Mouse (Mus musculus) embryonic facial prominence, embryonic 12.5 days (tissue): ENCODE results near the gene Tada2a. TPM values are rescaled to one million over a fixed set of nuclear protein-coding genes. Genes with fewer than 3 reads are reported as not detected.

Experiments used
- ATAC-seq: fragments of 200-750 bp; cut with Nextera tagmentation; 2 replicates; pipeline ENCODE4 v1.8.0; 2017; ENCODE audit not compliant: insufficient number of reproducible peaks, insufficient read depth, low FRiP score, low TSS enrichment
- H3K27ac ChIP-seq: fragments of 300-500 bp; sonication (generic); 2 replicates; pipeline ENCODE4 v1.5.1; 2016; ENCODE audit warnings: mild to moderate bottlenecking
- H3K27me3 ChIP-seq: fragments of 300-500 bp; sonication (generic); 2 replicates; pipeline ENCODE4 v1.6.1; 2016; ENCODE audit warnings: mild to moderate bottlenecking, moderate library complexity
- H3K36me3 ChIP-seq: fragments of 300-500 bp; sonication (generic); 2 replicates; pipeline ENCODE4 v1.6.1; 2016; ENCODE audit warnings: mild to moderate bottlenecking
- H3K4me1 ChIP-seq: fragments of 300-500 bp; sonication (generic); 2 replicates; pipeline ENCODE4 v1.6.1; 2016
- H3K4me2 ChIP-seq: fragments of 300-500 bp; sonication (generic); replicated peaks from 2 replicates; pipeline ENCODE4 v1.6.1; 2016; ENCODE audit warnings: mild to moderate bottlenecking, moderate library complexity
- H3K4me3 ChIP-seq: fragments of 300-500 bp; sonication (generic); 2 replicates; pipeline ENCODE4 v1.5.1; 2016; ENCODE audit warnings: mild to moderate bottlenecking
- H3K9ac ChIP-seq: fragments of 300-500 bp; sonication (generic); 2 replicates; pipeline ENCODE4 v1.6.1; 2016; ENCODE audit warnings: mild to moderate bottlenecking, moderate library complexity
- H3K9me3 ChIP-seq: fragments of 300-500 bp; sonication (generic); 2 replicates; pipeline ENCODE4 v1.6.1; 2016; ENCODE audit warnings: mild to moderate bottlenecking, moderate library complexity
- WGBS: fragments of 180-500 bp; shearing (Covaris S2); methylation state at CpG from one replicate; pipeline ENCODE4 v1.1.7; 2016; 5-methylcytosine and 5-hydroxymethylcytosine counted together
- polyA plus RNA-seq: library from polyadenylated mRNA; unstranded; fragments of >200 nt; fragmentation: Nextera tagmentation; extraction: Ambion mirVana; gene quantifications from 2 replicates; pipeline ENCODE4 v1.2.1, GENCODE M21; 2016

The Tada2a gene
- polyA plus RNA-seq, 1 experiment from 2014 or later: 43.2 TPM

GRCm38 (mm10) chr11:84104036-84104435 lies 25.4 kb downstream of the Tada2a start:
- H3K36me3 ChIP-seq: peaks cover 80% of the 10 kb centered on the region
- no peak overlapping the region for H3K9ac ChIP-seq
- no peaks in the 10 kb centered on the region for H3K9me3 ChIP-seq
- no peak overlapping the region for H3K4me2 ChIP-seq
- 93% methylated on average over 6 of the region's 6 CpGs for WGBS
- H3K27ac ChIP-seq: no peak overlapping the region
- H3K4me1 ChIP-seq: no peaks in the 10 kb centered on the region
- ATAC-seq: no peak
- no peaks in the 10 kb centered on the region for H3K27me3 ChIP-seq
- H3K4me3 ChIP-seq: no peak overlapping the region

GRCm38 (mm10) chr11:84101182-84101581 lies 28.2 kb downstream of the Tada2a start:
- H3K4me2 ChIP-seq: no peak overlapping the region
- no peaks in the 10 kb centered on the region for H3K4me1 ChIP-seq
- H3K4me3 ChIP-seq: no peak overlapping the region
- H3K27ac ChIP-seq: no peak overlapping the region
- H3K36me3 ChIP-seq: peaks cover 67% of the 10 kb centered on the region
- no peak overlapping the region for H3K9ac ChIP-seq
- no peaks in the 10 kb centered on the region for H3K9me3 ChIP-seq
- no peak for ATAC-seq
- no peaks in the 10 kb centered on the region for H3K27me3 ChIP-seq

GRCm38 (mm10) chr11:84097251-84097998 lies 32.0 kb downstream of the Tada2a start:
- H3K36me3 ChIP-seq: peaks cover 47% of the 10 kb centered on the region

GRCm38 (mm10) chr11:84095084-84095483 lies 34.3 kb downstream of the Tada2a start:
- no peak for ATAC-seq
- WGBS: 89% methylated on average over 4 of the region's 4 CpGs
- Histone ChIP-seq H3K4me2 (no peak overlapping the region), H3K36me3 (peaks cover 37% of the 10 kb centered on the region), H3K27ac (no peak overlapping the region), H3K4me3 (no peak overlapping the region), H3K9me3 (no peaks in the 10 kb centered on the region), H3K4me1 (no peaks in the 10 kb centered on the region), H3K9ac (no peak overlapping the region), H3K27me3 (no peaks in the 10 kb centered on the region)

More at GRCm38 (mm10) chr11:84097251-84097998, 32.0 kb downstream of the Tada2a start:
- Histone ChIP-seq H3K4me3 (no peak overlapping the region), H3K4me2 (no peak overlapping the region), H3K27ac (no peak overlapping the region), H3K9ac (no peak overlapping the region), H3K27me3 (no peaks in the 10 kb centered on the region), H3K9me3 (no peaks in the 10 kb centered on the region), H3K4me1 (no peaks in the 10 kb centered on the region)
- WGBS: 79% methylated on average over 5 of the region's 5 CpGs
- ATAC-seq: no peak

GRCm38 (mm10) chr11:84090572-84090971 lies 38.8 kb downstream of the Tada2a start:
- WGBS: 91% methylated on average over 8 of the region's 8 CpGs
- Histone ChIP-seq H3K27ac (no peak overlapping the region), H3K27me3 (no peaks in the 10 kb centered on the region), H3K4me3 (no peak overlapping the region), H3K36me3 (peaks cover 39% of the 10 kb centered on the region), H3K4me1 (no peaks in the 10 kb centered on the region), H3K9ac (no peak overlapping the region), H3K4me2 (no peak overlapping the region), H3K9me3 (no peaks in the 10 kb centered on the region)
- no peak for ATAC-seq

- no peak overlapping the region for H3K4me3 ChIP-seq
- 90% methylated on average over 5 of the region's 5 CpGs for WGBS
- H3K4me2 ChIP-seq: no peak overlapping the region
- no peak overlapping the region for H3K27ac ChIP-seq
- no peaks in the 10 kb centered on the region for H3K27me3 ChIP-seq
- H3K4me1 ChIP-seq: no peaks in the 10 kb centered on the region
- no peak overlapping the region for H3K9ac ChIP-seq
- H3K36me3 ChIP-seq: peaks cover 35% of the 10 kb centered on the region
- no peaks in the 10 kb centered on the region for H3K9me3 ChIP-seq
- no peak for ATAC-seq
Observed at GRCm38 (mm10) chr11:84081901-84082300, 47.5 kb downstream of the Tada2a start.

GRCm38 (mm10) chr11:84080327-84080726 lies 49.1 kb downstream of the Tada2a start:
- 88% methylated on average over 3 of the region's 3 CpGs for WGBS
- Histone ChIP-seq H3K36me3 (peaks cover 28% of the 10 kb centered on the region), H3K27ac (no peak overlapping the region), H3K27me3 (no peaks in the 10 kb centered on the region), H3K9ac (no peak overlapping the region), H3K4me1 (no peaks in the 10 kb centered on the region), H3K4me2 (no peak overlapping the region), H3K4me3 (no peak overlapping the region), H3K9me3 (no peaks in the 10 kb centered on the region)
- no peak for ATAC-seq

GRCm38 (mm10) chr11:84079887-84080286 lies 49.5 kb downstream of the Tada2a start:
- Histone ChIP-seq H3K9me3 (no peaks in the 10 kb centered on the region), H3K4me3 (no peak overlapping the region), H3K27ac (no peak overlapping the region), H3K4me1 (no peaks in the 10 kb centered on the region), H3K27me3 (no peaks in the 10 kb centered on the region), H3K9ac (no peak overlapping the region), H3K4me2 (no peak overlapping the region), H3K36me3 (peaks cover 28% of the 10 kb centered on the region)
- ATAC-seq: no peak
- WGBS: 80% methylated on average over 4 of the region's 4 CpGs

- Histone ChIP-seq H3K27ac (no peak overlapping the region), H3K4me1 (no peaks in the 10 kb centered on the region), H3K9me3 (no peaks in the 10 kb centered on the region), H3K4me3 (no peak overlapping the region), H3K4me2 (no peak overlapping the region), H3K9ac (no peak overlapping the region), H3K36me3 (peaks cover 28% of the 10 kb centered on the region), H3K27me3 (no peaks in the 10 kb centered on the region)
- no peak for ATAC-seq
- WGBS: 91% methylated on average over 11 of the region's 11 CpGs
Observed at GRCm38 (mm10) chr11:84079361-84079760, 50.0 kb downstream of the Tada2a start.

- 86% methylated on average over 9 of the region's 9 CpGs for WGBS
- no peak overlapping the region for H3K27ac ChIP-seq
- no peak overlapping the region for H3K4me2 ChIP-seq
- peaks cover 7% of the 10 kb centered on the region for H3K4me1 ChIP-seq
- no peaks in the 10 kb centered on the region for H3K27me3 ChIP-seq
- no peak overlapping the region for H3K4me3 ChIP-seq
- peaks cover 28% of the 10 kb centered on the region for H3K36me3 ChIP-seq
- no peaks in the 10 kb centered on the region for H3K9me3 ChIP-seq
- ATAC-seq: no peak
- no peak overlapping the region for H3K9ac ChIP-seq
Observed at GRCm38 (mm10) chr11:84078601-84079000, 50.8 kb downstream of the Tada2a start.

- peaks cover 19% of the 10 kb centered on the region for H3K36me3 ChIP-seq
- H3K4me1 ChIP-seq: peaks cover 18% of the 10 kb centered on the region
- no peaks in the 10 kb centered on the region for H3K9me3 ChIP-seq
- 80% methylated on average over 2 of the region's 2 CpGs for WGBS
- no peak overlapping the region for H3K9ac ChIP-seq
- no peak overlapping the region for H3K4me3 ChIP-seq
- no peak overlapping the region for H3K4me2 ChIP-seq
- no peak for ATAC-seq
- H3K27me3 ChIP-seq: no peaks in the 10 kb centered on the region
- no peak overlapping the region for H3K27ac ChIP-seq
Observed at GRCm38 (mm10) chr11:84077008-84077407, 52.4 kb downstream of the Tada2a start.

GRCm38 (mm10) chr11:84073816-84074764 lies 55.3 kb downstream of the Tada2a start:
- H3K9me3 ChIP-seq: no peaks in the 10 kb centered on the region
- H3K4me1 ChIP-seq: peaks cover 18% of the 10 kb centered on the region
- no peak overlapping the region for H3K9ac ChIP-seq
- H3K27ac ChIP-seq: no peak overlapping the region
- 76% methylated on average over 7 of the region's 7 CpGs for WGBS
- no peak overlapping the region for H3K4me3 ChIP-seq
- peaks cover 7% of the 10 kb centered on the region for H3K36me3 ChIP-seq
- peaks cover 7% of the 10 kb centered on the region; the same call in 1 of the 2 replicates for H3K27me3 ChIP-seq
- no peak overlapping the region for H3K4me2 ChIP-seq
- no peak for ATAC-seq
